Mouse (Mus musculus): ENCODE data around the gene Slc17a8.

GRCm38 (mm10) chr10:89626714-89627113, 5.7 kb upstream of the Slc17a8 start:
- TF ChIP-seq GATA1 (IDR thresholded peaks at IDR 0.05; ENCODE audit: borderline replicate concordance, low read length) (no peak), FLI1 (IDR thresholded peaks at IDR 0.05; ENCODE audit: low read length) (no peak)
